Mouse (Mus musculus): Measurements from ENCODE around the gene Olfr1238.

DNA sequence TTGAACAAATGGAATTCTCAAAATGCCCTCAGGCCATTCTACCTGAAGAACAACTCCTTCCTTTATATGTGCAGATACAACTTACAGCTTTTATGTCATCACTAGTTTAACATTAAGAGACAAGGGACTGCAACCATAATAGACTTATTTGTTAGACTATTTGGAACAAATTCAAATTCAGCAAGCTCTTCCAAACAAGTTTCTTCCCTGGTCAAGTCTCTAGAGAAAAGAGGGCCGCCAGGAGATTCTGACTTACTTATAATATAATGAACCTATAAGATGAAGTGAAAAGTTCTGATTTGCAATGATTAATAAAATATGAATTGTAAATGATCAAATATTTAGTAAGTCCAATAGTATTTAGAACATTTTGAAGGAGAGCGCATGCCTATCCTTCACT, at the start of gene Olfr1238:
- TF ChIP-seq CTCF (IDR thresholded peaks at IDR 0.05; ENCODE audit: control insufficient read depth, insufficient read depth, insufficient replicate concordance, low read depth, low read length) (no peak), POLR2A (IDR thresholded peaks at IDR 0.05; ENCODE audit: control insufficient read depth, low read depth, low read length) (no peak)
